Mouse (Mus musculus): ENCODE data around the gene Col11a1. TPM values are rescaled to one million over a fixed set of nuclear protein-coding genes. Genes with fewer than 3 reads are reported as not detected.

Col11a1 gene
- not detected for total RNA-seq (2023)

DNA sequence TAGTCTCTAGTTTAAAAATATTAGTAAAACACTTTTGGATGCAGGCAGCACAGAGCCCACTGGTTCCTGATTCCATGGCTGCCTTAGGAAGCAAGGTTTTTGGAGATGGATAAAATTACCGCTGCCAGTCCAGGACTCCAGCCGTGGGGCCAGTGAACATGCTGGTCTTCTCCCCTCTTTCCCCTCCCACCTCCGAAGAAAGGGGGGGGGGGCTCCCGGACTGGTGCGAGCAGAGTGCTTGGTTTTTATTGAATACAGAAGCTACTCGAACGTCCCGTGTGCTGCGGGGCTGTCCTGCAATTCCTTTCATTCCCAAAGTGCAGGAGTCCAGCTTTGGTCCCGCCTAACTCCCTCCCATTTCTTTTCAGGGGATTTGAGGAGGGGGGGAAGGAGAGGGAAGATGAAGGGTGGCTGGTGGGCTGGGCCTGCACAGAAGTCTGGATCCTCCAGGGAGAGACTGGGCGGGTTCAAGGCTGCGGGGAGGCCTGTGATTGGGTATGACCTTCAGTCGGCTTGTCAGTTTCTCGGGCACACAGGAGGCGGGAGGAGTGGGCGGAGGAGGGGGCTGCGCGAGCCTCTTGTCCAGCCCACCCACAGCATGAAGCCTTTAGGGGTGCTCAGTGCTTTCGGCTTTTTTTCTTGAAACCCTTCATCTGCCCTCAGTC, at the start of gene Col11a1:
Gene Col11a1 (plus strand): TSS at position 570 of the 665 bp plus-strand sequence.

Data from B cell, adult 67 days (primary cell).